Mouse (Mus musculus) neural tube, embryonic 12.5 days (tissue): Measurements from ENCODE around the gene Kctd5. TPM values are rescaled to one million over a fixed set of nuclear protein-coding genes. Genes with fewer than 3 reads are reported as not detected.
"Not testable (repeated sequence)": the region's sequence is repeated elsewhere in the genome, so short reads cannot be mapped to it uniquely, and the experiment has no call there.

Source experiments
- ATAC-seq: fragments of 200-750 bp; cut with Nextera tagmentation; 2 replicates; pipeline ENCODE4 v1.8.0; 2017; ENCODE audit warnings: low read depth, mild to moderate bottlenecking, moderate TSS enrichment, moderate library complexity; ENCODE audit not compliant: low FRiP score
- H3K27ac ChIP-seq: fragments of 300-500 bp; sonication (generic); 2 replicates; pipeline ENCODE4 v1.5.1; 2016
- H3K27me3 ChIP-seq: fragments of 300-500 bp; sonication (generic); replicated peaks from 2 replicates; pipeline ENCODE4 v1.6.1; 2016; ENCODE audit warnings: mild to moderate bottlenecking
- H3K36me3 ChIP-seq: fragments of 300-500 bp; sonication (generic); 2 replicates; pipeline ENCODE4 v1.6.1; 2016; ENCODE audit warnings: mild to moderate bottlenecking
- H3K4me1 ChIP-seq: fragments of 300-500 bp; sonication (generic); 2 replicates; pipeline ENCODE4 v1.6.1; 2016
- H3K4me2 ChIP-seq: fragments of 300-500 bp; sonication (generic); replicated peaks from 2 replicates; pipeline ENCODE4 v1.6.1; 2016; ENCODE audit warnings: mild to moderate bottlenecking
- H3K4me3 ChIP-seq: fragments of 300-500 bp; sonication (generic); 2 replicates; pipeline ENCODE4 v1.5.1; 2016
- H3K9ac ChIP-seq: fragments of 300-500 bp; sonication (generic); 2 replicates; pipeline ENCODE4 v1.6.1; 2016; ENCODE audit warnings: mild to moderate bottlenecking
- H3K9me3 ChIP-seq: fragments of 300-500 bp; sonication (generic); 2 replicates; pipeline ENCODE4 v1.6.1; 2016; ENCODE audit warnings: mild to moderate bottlenecking
- WGBS: fragments of 180-500 bp; shearing (Covaris S2); methylation state at CpG from one replicate; pipeline ENCODE4 v1.1.7; 2016; 5-methylcytosine and 5-hydroxymethylcytosine counted together
- polyA plus RNA-seq: library from polyadenylated mRNA; unstranded; fragments of >200 nt; fragmentation: Nextera tagmentation; extraction: Ambion mirVana; gene quantifications from 2 replicates; pipeline ENCODE4 v1.2.1, GENCODE M21; 2016

The Kctd5 gene
- 99.4 and 99.6 TPM in 2 replicates for polyA plus RNA-seq

DNA sequence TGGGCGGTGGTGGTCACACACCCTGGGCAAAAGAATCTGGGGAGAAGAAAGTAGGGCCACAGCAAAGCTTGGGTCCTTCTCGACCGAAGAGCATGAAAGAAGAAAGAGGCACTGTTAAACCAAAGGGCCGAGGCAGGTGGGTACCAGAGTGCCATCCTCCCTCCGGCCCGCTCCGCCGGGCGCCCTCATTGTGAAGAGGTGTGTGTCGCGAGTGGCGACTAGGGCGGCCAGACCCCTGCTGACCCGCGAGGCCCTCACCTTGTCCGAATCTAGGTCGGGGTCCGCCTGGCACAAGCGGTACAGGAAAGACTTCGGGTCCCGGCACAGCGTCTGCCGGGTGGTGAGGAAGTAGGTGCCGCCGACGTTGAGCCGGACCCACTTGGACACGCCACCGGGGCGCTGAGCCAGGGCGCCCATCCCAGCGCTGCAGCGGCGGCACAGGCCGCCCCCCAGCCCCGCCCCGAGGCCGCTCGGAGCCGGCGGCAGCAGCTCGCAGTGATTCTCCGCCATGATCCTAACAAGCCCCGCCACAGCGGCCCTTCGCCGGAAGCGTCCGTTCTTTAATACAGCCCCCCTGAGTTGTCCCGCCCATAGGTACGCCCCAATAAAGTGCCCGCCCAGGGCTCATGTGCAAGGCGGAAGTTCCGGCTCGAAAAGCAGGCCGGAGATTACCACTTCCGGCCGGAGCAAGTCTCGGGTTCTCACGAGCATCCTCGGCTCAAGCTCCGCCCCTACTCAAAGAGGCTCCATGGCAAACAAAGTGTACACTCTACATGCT is at the start of gene Kctd5:
TSS of gene Kctd5 (minus strand) at position 567 of the 778 bp plus-strand sequence.
- ATAC-seq: peak; percentile 98
- Histone ChIP-seq H3K9me3 (no peaks in the 10 kb centered on the region), H3K4me2 (peak within 1 kb of the TSS; percentile 85), H3K27me3 (no peaks in the 10 kb centered on the region), H3K4me1 (peaks cover 10% of the 10 kb centered on the region), H3K4me3 (peak within 1 kb of the TSS; percentile 93), H3K9ac (peak within 1 kb of the TSS; percentile 89), H3K36me3 (peaks cover 20% of the 10 kb centered on the region), H3K27ac (no peak within 1 kb of the TSS)
- under 1% methylated on average over 62 of the region's 62 CpGs for WGBS

DNA sequence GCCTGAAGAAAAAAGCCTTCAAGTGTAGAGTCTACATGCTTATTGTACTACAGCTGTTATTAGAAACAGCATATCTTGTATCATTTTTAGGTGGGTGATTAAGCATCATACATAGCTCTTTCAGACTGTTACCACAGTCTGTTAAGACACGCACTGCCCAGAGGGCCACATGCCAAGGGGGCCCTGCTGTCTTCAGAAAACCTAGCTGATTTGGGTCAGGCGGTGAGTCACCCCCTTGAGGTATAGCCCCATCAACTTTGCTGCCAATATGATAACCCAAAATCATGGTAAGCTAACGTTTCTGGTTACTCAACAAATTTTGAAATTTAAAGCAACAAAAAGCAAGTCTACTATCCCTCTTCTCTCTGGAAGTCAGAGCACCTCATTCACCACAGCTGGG is 46.2 kb upstream of the Kctd5 start:
- Histone ChIP-seq H3K4me2 (no peak overlapping the region), H3K4me3 (no peak overlapping the region), H3K9ac (no peak overlapping the region), H3K36me3 (no peaks in the 10 kb centered on the region), H3K4me1 (no peaks in the 10 kb centered on the region), H3K27ac (no peak overlapping the region), H3K9me3 (no peaks in the 10 kb centered on the region), H3K27me3 (no peaks in the 10 kb centered on the region)
- WGBS: 90% methylated on average over 3 of the region's 3 CpGs
- no peak for ATAC-seq

DNA sequence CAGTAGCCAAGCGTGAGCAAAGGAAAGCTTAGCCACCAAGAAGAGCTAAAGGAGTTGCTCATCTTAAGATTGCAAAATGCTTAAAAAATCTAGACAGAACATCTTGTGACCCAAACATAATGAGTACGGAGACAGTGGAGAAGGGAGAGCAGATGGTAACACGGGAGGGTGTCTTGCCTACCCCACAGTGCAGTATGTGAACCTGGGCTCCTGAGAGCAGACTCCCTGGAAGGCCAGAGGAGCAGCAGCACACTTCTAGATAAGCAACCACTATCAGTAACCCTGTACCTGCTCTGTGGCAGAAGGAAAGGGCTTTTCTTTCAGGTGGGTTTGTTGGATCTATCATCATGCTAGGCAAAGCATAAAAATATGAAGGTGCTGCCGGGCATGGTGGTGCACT is 39.7 kb upstream of the Kctd5 start:
- no peak for ATAC-seq
- WGBS: 92% methylated on average over 4 of the region's 4 CpGs

DNA sequence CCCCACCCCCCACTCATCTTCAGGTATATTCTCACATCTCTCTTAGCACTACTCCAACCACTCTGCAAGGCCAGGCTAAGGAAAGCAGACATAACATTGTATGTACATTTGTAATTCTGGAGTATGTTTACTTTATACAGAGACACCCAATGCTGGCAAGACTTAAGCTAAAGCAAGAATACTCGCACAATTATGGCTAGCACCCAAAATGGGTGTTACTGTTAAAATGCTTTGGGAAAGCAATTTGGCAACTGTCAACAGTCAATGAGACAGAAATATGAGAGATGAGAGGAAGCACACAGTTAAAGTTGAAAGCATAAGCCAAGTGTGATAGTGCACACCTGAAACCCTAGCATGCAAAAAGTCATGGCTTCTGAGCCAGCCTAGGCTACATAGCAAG is 38.0 kb upstream of the Kctd5 start:
- ATAC-seq: no peak
- peaks cover 21% of the 10 kb centered on the region for H3K36me3 ChIP-seq
- 98% methylated on average over 1 of the region's 1 CpGs for WGBS
- H3K27me3 ChIP-seq: no peaks in the 10 kb centered on the region
- H3K4me3 ChIP-seq: no peak overlapping the region
- H3K9me3 ChIP-seq: no peaks in the 10 kb centered on the region
- H3K4me1 ChIP-seq: no peaks in the 10 kb centered on the region
- no peak overlapping the region for H3K4me2 ChIP-seq
- H3K27ac ChIP-seq: no peak overlapping the region
- no peak overlapping the region for H3K9ac ChIP-seq

More for the DNA sequence above, 39.7 kb upstream of the Kctd5 start:
- H3K4me3 ChIP-seq: no peak overlapping the region
- peaks cover 17% of the 10 kb centered on the region for H3K36me3 ChIP-seq
- H3K4me2 ChIP-seq: no peak overlapping the region
- no peak overlapping the region for H3K9ac ChIP-seq
- H3K9me3 ChIP-seq: no peaks in the 10 kb centered on the region
- H3K27me3 ChIP-seq: no peaks in the 10 kb centered on the region
- H3K4me1 ChIP-seq: no peaks in the 10 kb centered on the region
- H3K27ac ChIP-seq: no peak overlapping the region

GRCm38 (mm10) chr17:24108896-24109295 is 35.6 kb upstream of the Kctd5 start:
- ATAC-seq: no peak
- no peaks in the 10 kb centered on the region for H3K9me3 ChIP-seq
- WGBS: 100% methylated on average over 1 of the region's 1 CpGs
- no peak overlapping the region for H3K27ac ChIP-seq
- H3K4me2 ChIP-seq: no peak overlapping the region
- H3K9ac ChIP-seq: no peak overlapping the region
- H3K4me1 ChIP-seq: no peaks in the 10 kb centered on the region
- no peak overlapping the region for H3K4me3 ChIP-seq
- H3K27me3 ChIP-seq: no peaks in the 10 kb centered on the region
- peaks cover 38% of the 10 kb centered on the region for H3K36me3 ChIP-seq

- no peak for ATAC-seq
- peaks cover 55% of the 10 kb centered on the region for H3K36me3 ChIP-seq
- H3K4me3 ChIP-seq: no peak overlapping the region
- no peak overlapping the region for H3K4me2 ChIP-seq
- no peaks in the 10 kb centered on the region for H3K4me1 ChIP-seq
- WGBS: 93% methylated on average over 2 of the region's 2 CpGs
- H3K27ac ChIP-seq: no peak overlapping the region
- H3K27me3 ChIP-seq: no peaks in the 10 kb centered on the region
- no peaks in the 10 kb centered on the region for H3K9me3 ChIP-seq
- no peak overlapping the region for H3K9ac ChIP-seq
These were observed 31.8 kb upstream of the Kctd5 start for GRCm38 (mm10) chr17:24105111-24105510.

DNA sequence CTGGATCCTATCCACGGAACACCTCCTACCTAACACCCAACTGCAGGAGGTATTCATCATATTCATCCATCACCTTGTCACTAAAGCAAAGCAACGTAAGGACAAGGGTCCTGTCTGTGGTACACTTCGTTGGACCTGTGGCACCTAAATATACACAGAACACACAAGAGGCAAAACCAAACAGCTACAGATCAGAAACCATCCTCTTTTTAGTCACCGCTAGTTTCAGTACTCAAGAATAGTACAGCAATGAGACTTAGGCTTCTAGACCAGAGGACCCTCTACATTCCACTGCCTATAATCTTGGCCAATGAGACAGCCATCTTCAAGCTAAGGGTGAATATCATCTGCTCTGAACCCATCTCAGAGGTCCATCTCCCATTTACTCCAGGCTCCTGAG is 25.1 kb upstream of the Kctd5 start:
- no peak overlapping the region for H3K27ac ChIP-seq
- no peak overlapping the region for H3K4me2 ChIP-seq
- ATAC-seq: no peak
- no peak overlapping the region for H3K9ac ChIP-seq
- no peaks in the 10 kb centered on the region for H3K9me3 ChIP-seq
- H3K4me3 ChIP-seq: no peak overlapping the region
- H3K27me3 ChIP-seq: no peaks in the 10 kb centered on the region
- H3K36me3 ChIP-seq: peaks cover 52% of the 10 kb centered on the region
- H3K4me1 ChIP-seq: no peaks in the 10 kb centered on the region
- WGBS: 94% methylated on average over 4 of the region's 4 CpGs

- no peak for ATAC-seq
- H3K27ac ChIP-seq: no peak overlapping the region
- H3K4me1 ChIP-seq: no peaks in the 10 kb centered on the region
- H3K36me3 ChIP-seq: peaks cover 51% of the 10 kb centered on the region
- no peaks in the 10 kb centered on the region for H3K9me3 ChIP-seq
- no peak overlapping the region for H3K9ac ChIP-seq
- H3K4me2 ChIP-seq: no peak overlapping the region
- 98% methylated on average over 1 of the region's 1 CpGs for WGBS
- no peaks in the 10 kb centered on the region for H3K27me3 ChIP-seq
- H3K4me3 ChIP-seq: no peak overlapping the region
These were observed 17.3 kb upstream of the Kctd5 start for GRCm38 (mm10) chr17:24090575-24090974.

DNA sequence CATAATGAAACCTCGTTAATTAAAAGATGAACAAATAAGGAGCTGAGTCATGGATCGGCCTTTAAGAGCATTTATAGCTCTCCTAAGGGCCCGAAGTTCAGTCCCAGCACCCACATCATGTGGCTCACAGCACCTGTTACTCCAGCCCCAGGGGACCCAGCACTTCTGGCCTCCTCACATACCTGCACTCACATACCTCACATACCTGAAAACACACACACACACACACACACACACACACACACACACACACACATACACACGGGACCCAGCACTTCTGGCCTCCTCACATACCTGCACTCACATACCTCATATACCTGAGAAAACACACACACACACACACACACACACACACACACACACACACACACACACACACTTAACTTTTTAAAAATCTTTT is 13.1 kb upstream of the Kctd5 start:
- not testable (repeated sequence) for H3K9me3 ChIP-seq
- peaks cover 48% of the 10 kb centered on the region for H3K36me3 ChIP-seq
- 87% methylated on average over 4 of the region's 4 CpGs for WGBS

GRCm38 (mm10) chr17:24084593-24084992 is 11.3 kb upstream of the Kctd5 start:
- no peak for ATAC-seq
- Histone ChIP-seq H3K9ac (no peak overlapping the region), H3K9me3 (no peaks in the 10 kb centered on the region), H3K4me3 (no peak overlapping the region), H3K36me3 (peaks cover 38% of the 10 kb centered on the region), H3K27me3 (no peaks in the 10 kb centered on the region), H3K27ac (no peak overlapping the region), H3K4me1 (no peaks in the 10 kb centered on the region), H3K4me2 (no peak overlapping the region)
- WGBS: 49% methylated on average over 1 of the region's 1 CpGs

More for the DNA sequence above, 13.1 kb upstream of the Kctd5 start:
- H3K27me3 ChIP-seq, H3K9ac ChIP-seq, H3K4me1 ChIP-seq, ATAC-seq, H3K4me2 ChIP-seq, H3K27ac ChIP-seq, H3K4me3 ChIP-seq: not testable (repeated sequence)

DNA sequence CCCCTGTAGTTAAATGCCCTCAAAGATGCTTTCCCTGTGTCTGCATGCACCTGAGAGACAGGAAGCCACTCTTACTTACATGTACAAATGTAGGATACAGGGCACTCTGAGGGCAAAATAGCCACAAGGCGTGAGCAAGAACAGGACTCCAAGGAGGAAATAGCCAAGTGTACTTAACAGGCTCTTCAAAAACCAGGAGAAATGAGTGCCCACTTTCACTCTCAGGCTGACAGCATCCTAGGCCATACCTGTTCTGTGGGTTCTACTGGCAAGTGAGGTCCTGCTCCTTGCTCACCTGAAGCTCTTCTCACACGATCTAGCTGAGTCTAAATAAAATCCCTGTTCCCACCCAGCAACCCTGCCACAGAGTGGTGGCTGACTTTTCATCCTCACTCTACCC is 3.8 kb upstream of the Kctd5 start:
- WGBS: 85% methylated on average over 2 of the region's 2 CpGs
- Histone ChIP-seq H3K27me3 (no peaks in the 10 kb centered on the region), H3K9ac (no peak overlapping the region), H3K4me1 (peaks cover 5% of the 10 kb centered on the region), H3K9me3 (no peaks in the 10 kb centered on the region), H3K4me2 (no peak overlapping the region), H3K27ac (no peak overlapping the region), H3K4me3 (no peak overlapping the region), H3K36me3 (peaks cover 36% of the 10 kb centered on the region)
- ATAC-seq: no peak

DNA sequence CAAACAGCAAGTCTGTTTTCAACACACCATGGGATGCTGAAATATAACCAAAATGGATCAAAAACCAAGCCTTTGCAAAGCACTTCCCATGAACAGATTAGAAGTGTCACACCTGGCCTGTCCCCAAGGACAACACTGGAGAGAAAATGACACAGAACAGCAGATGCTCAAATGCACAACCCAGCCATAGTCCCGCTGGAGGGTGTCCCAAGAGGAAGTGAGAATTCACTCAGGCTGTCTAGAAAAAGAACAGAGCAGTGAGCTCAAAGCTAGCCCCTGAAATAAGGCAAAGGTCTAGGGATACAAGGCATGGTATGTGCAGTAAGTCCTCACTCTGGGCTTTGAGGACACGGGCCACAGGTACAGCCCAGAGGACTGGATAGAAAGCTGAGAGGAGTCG is 3.8 kb downstream of the Kctd5 start:
- H3K9ac ChIP-seq: no peak overlapping the region
- H3K4me1 ChIP-seq: peaks cover 10% of the 10 kb centered on the region
- no peak overlapping the region for H3K4me2 ChIP-seq
- no peak overlapping the region for H3K27ac ChIP-seq
- 89% methylated on average over 3 of the region's 3 CpGs for WGBS
- no peak for ATAC-seq
- H3K27me3 ChIP-seq: no peaks in the 10 kb centered on the region
- H3K36me3 ChIP-seq: peaks cover 16% of the 10 kb centered on the region
- no peak overlapping the region for H3K4me3 ChIP-seq
- H3K9me3 ChIP-seq: no peaks in the 10 kb centered on the region

- Histone ChIP-seq H3K4me2 (no peak overlapping the region), H3K36me3 (peaks cover 24% of the 10 kb centered on the region), H3K27me3 (no peaks in the 10 kb centered on the region), H3K9me3 (no peaks in the 10 kb centered on the region), H3K27ac (no peak overlapping the region), H3K9ac (no peak overlapping the region), H3K4me1 (peaks cover 10% of the 10 kb centered on the region), H3K4me3 (no peak overlapping the region)
- 90% methylated on average over 5 of the region's 5 CpGs for WGBS
- no peak for ATAC-seq
These were observed 5.0 kb downstream of the Kctd5 start for GRCm38 (mm10) chr17:24068271-24068670.
